Mouse (Mus musculus) B cell, adult 2 months (primary cell): ENCODE results near the gene Mettl7a3.

ENCODE experiments used
- DNase-seq, 2 experiments: peaks; one replicate each; pipeline ENCODE4 v3.0.0; 2022

Gene Mettl7a3

GRCm38 (mm10) chr15:100388886-100389285, 54.2 kb downstream of the Mettl7a3 start:
- DNase-seq = no peak
